Mouse (Mus musculus) limb, embryonic 12.5 days (tissue): ENCODE data around the gene Ccdc78. TPM values are rescaled to one million over a fixed set of nuclear protein-coding genes. Genes with fewer than 3 reads are reported as not detected.

ENCODE experiments used
- ATAC-seq: fragments of 200-750 bp; cut with Nextera tagmentation; 2 replicates; pipeline ENCODE4 v1.8.0; 2017; ENCODE audit warnings: low read depth, moderate TSS enrichment; ENCODE audit not compliant: insufficient number of reproducible peaks, insufficient read depth, low FRiP score, low TSS enrichment
- H3K27ac ChIP-seq: fragments of 300-500 bp; sonication (generic); 2 replicates; pipeline ENCODE4 v1.5.1; 2016; ENCODE audit warnings: mild to moderate bottlenecking, moderate library complexity
- H3K27me3 ChIP-seq: fragments of 300-500 bp; sonication (generic); 2 replicates; pipeline ENCODE4 v1.6.1; 2016; ENCODE audit warnings: mild to moderate bottlenecking, moderate library complexity
- H3K36me3 ChIP-seq: fragments of 300-500 bp; sonication (generic); 2 replicates; pipeline ENCODE4 v1.6.1; 2016; ENCODE audit warnings: mild to moderate bottlenecking, moderate library complexity
- H3K4me1 ChIP-seq: fragments of 300-500 bp; sonication (generic); replicated peaks from 2 replicates; pipeline ENCODE4 v1.6.1; 2016
- H3K4me2 ChIP-seq: fragments of 300-500 bp; sonication (generic); 2 replicates; pipeline ENCODE4 v1.6.1; 2016; ENCODE audit warnings: mild to moderate bottlenecking, moderate library complexity
- H3K4me3 ChIP-seq: fragments of 300-500 bp; sonication (generic); replicated peaks from 2 replicates; pipeline ENCODE4 v1.5.1; 2016; ENCODE audit warnings: mild to moderate bottlenecking
- H3K9ac ChIP-seq: fragments of 300-500 bp; sonication (generic); replicated peaks from 2 replicates; pipeline ENCODE4 v1.6.1; 2016; ENCODE audit warnings: mild to moderate bottlenecking, moderate library complexity
- H3K9me3 ChIP-seq: fragments of 300-500 bp; sonication (generic); 2 replicates; pipeline ENCODE4 v1.6.1; 2016; ENCODE audit warnings: mild to moderate bottlenecking, moderate library complexity
- whole genome bisulfite sequencing: fragments of 180-500 bp; shearing (Covaris S2); methylation state at CpG from one replicate; pipeline ENCODE4 v1.1.7; 2016; 5-methylcytosine and 5-hydroxymethylcytosine counted together
- polyA plus RNA-seq: library from polyadenylated mRNA; unstranded; fragments of >200 nt; fragmentation: Nextera tagmentation; extraction: Ambion mirVana; gene quantifications from 2 replicates; pipeline ENCODE4 v1.2.1, GENCODE M21; 2016

The Ccdc78 gene
- polyA plus RNA-seq, 1 experiment from 2014 or later = 0.39 TPM

DNA sequence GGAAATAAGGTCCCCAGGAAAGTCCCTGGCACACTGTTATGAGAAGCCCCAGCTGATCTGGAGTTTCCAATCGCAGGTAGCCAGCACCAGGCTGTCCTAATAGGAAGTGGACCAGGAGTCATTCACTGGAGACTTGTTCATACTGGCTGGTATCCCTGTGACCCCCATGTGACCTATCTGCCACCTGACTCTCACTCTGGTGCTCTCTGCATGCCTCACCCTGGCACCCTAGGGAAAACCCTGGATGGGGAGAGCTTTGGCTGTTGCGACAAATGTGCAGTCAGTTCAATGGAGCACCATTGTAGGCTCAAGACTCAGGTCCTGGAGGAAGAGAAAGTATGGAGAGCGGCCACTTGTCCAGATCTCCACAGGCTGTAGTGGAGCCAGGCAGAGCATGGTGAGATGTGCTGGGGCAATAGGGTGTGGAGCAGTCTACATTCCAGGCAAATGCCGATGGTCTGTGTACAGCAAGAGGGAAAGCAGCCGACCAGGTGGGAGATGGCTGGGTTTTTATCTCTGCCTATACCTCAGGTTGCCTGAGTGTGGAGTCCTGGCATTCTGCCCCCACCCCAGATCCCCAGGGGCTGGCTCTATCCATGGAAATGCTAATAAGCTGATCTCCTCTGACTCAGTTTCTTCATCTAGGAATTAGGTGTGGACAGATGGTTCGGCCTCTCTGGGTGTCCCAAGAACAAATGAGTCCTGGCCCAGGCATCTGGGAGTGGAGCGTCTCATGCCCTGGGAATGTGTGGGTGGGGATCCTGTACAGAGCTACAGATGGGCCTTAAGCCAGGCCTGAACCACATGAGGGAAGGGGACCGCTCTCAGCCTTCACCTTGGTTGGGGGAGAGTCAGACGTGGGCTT, 29.8 kb upstream of the Ccdc78 start:
- Histone ChIP-seq H3K9ac (no peak overlapping the region), H3K4me2 (no peak overlapping the region), H3K4me1 (peaks cover 11% of the 10 kb centered on the region), H3K4me3 (no peak overlapping the region), H3K9me3 (no peaks in the 10 kb centered on the region), H3K27ac (no peak overlapping the region), H3K27me3 (no peaks in the 10 kb centered on the region; the same call in 1 of the 2 replicates), H3K36me3 (no peaks in the 10 kb centered on the region)
- no peak for ATAC-seq
- 82% methylated on average over 9 of the region's 9 CpGs for WGBS

- no peaks in the 10 kb centered on the region; the same call in 1 of the 2 replicates for H3K27me3 ChIP-seq
- H3K4me2 ChIP-seq = no peak overlapping the region
- H3K9me3 ChIP-seq = no peaks in the 10 kb centered on the region
- H3K27ac ChIP-seq = no peak overlapping the region
- no peak overlapping the region for H3K4me3 ChIP-seq
- H3K36me3 ChIP-seq = no peaks in the 10 kb centered on the region
- H3K9ac ChIP-seq = no peak overlapping the region
- ATAC-seq = no peak
- 76% methylated on average over 3 of the region's 3 CpGs for WGBS
- H3K4me1 ChIP-seq = peaks cover 10% of the 10 kb centered on the region
Measured at GRCm38 (mm10) chr17:25757691-25758090, 28.7 kb upstream of the Ccdc78 start.

DNA sequence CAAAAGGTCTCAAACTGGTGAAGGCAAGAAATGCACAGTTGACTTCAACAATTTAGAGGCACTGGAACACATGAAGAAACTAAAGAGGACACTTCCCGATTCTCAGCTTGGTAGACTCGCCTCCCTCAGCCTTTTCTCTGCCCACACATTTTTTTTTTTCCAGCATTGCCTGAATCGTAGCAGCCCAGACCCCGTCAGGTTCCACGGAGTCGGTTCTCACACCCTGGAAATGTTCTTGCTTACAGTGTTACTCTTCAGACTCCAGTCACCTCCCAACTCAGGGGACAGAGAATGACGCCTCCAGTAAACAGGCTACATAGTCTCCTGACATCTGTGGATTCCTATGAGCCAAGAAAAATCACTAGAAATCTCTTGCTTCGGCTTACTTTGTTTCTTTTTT, 26.2 kb upstream of the Ccdc78 start:
- WGBS = 74% methylated on average over 8 of the region's 8 CpGs
- Histone ChIP-seq H3K27me3 (no peaks in the 10 kb centered on the region; the same call in 1 of the 2 replicates), H3K4me3 (no peak overlapping the region), H3K36me3 (no peaks in the 10 kb centered on the region), H3K9me3 (no peaks in the 10 kb centered on the region), H3K4me1 (peaks cover 10% of the 10 kb centered on the region), H3K9ac (no peak overlapping the region), H3K27ac (no peak overlapping the region), H3K4me2 (no peak overlapping the region)
- ATAC-seq = no peak

- ATAC-seq = no peak
- no peak overlapping the region for H3K9ac ChIP-seq
Measured at GRCm38 (mm10) chr17:25761561-25761970, 24.8 kb upstream of the Ccdc78 start.

GRCm38 (mm10) chr17:25762591-25762990, 23.8 kb upstream of the Ccdc78 start:
- Histone ChIP-seq H3K36me3 (no peaks in the 10 kb centered on the region), H3K9me3 (no peaks in the 10 kb centered on the region), H3K4me3 (no peak overlapping the region), H3K4me1 (peaks cover 5% of the 10 kb centered on the region; the same call in 1 of the 2 replicates), H3K4me2 (no peak overlapping the region), H3K27ac (no peak overlapping the region), H3K9ac (no peak overlapping the region), H3K27me3 (peaks cover 5% of the 10 kb centered on the region; the same call in 1 of the 2 replicates)
- no peak for ATAC-seq
- WGBS = 32% methylated on average over 3 of the region's 3 CpGs

More at GRCm38 (mm10) chr17:25761561-25761970, 24.8 kb upstream of the Ccdc78 start:
- Histone ChIP-seq H3K9me3 (no peaks in the 10 kb centered on the region), H3K36me3 (no peaks in the 10 kb centered on the region), H3K4me2 (no peak overlapping the region), H3K4me3 (no peak overlapping the region), H3K27ac (no peak overlapping the region), H3K4me1 (peaks cover 5% of the 10 kb centered on the region; the same call in 1 of the 2 replicates), H3K27me3 (no peaks in the 10 kb centered on the region; the same call in 1 of the 2 replicates)
- 70% methylated on average over 4 of the region's 4 CpGs for WGBS

- H3K9me3 ChIP-seq = no peaks in the 10 kb centered on the region
- peaks cover 12% of the 10 kb centered on the region; the same call in 1 of the 2 replicates for H3K27me3 ChIP-seq
- no peak overlapping the region for H3K4me3 ChIP-seq
- 19% methylated on average over 5 of the region's 5 CpGs for WGBS
- no peak overlapping the region for H3K9ac ChIP-seq
- H3K36me3 ChIP-seq = no peaks in the 10 kb centered on the region
- ATAC-seq = no peak
- no peak overlapping the region for H3K27ac ChIP-seq
- H3K4me1 ChIP-seq = peaks cover 5% of the 10 kb centered on the region; the same call in 1 of the 2 replicates
- H3K4me2 ChIP-seq = no peak overlapping the region
Measured at GRCm38 (mm10) chr17:25765886-25766285, 20.5 kb upstream of the Ccdc78 start.

DNA sequence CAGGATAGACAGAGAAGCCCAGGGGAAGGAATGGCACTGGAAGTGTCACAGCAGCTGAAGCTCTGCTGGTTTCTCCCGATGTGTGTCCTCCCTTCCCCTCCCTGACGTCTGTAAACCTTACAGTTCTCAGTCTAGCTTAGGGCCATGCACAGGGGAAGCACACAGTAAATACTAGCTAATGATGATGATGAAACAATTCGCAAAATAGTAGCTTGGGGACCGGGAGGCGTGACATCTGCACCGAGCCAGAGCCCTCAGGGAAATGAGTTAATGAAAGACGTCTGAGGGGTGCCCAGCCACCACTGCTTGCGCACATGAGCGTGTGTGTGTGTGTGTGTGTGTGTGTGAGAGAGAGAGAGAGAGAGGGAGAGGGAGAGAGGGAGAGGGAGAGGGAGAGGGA, 17.0 kb upstream of the Ccdc78 start:
- no peaks in the 10 kb centered on the region for H3K9me3 ChIP-seq
- no peak overlapping the region for H3K4me2 ChIP-seq
- peaks cover 9% of the 10 kb centered on the region for H3K4me1 ChIP-seq
- ATAC-seq = no peak
- H3K27ac ChIP-seq = no peak overlapping the region
- H3K4me3 ChIP-seq = no peak overlapping the region
- H3K9ac ChIP-seq = no peak overlapping the region
- peaks cover 12% of the 10 kb centered on the region; the same call in 1 of the 2 replicates for H3K27me3 ChIP-seq
- no peaks in the 10 kb centered on the region for H3K36me3 ChIP-seq
- 24% methylated on average over 8 of the region's 9 CpGs for WGBS

DNA sequence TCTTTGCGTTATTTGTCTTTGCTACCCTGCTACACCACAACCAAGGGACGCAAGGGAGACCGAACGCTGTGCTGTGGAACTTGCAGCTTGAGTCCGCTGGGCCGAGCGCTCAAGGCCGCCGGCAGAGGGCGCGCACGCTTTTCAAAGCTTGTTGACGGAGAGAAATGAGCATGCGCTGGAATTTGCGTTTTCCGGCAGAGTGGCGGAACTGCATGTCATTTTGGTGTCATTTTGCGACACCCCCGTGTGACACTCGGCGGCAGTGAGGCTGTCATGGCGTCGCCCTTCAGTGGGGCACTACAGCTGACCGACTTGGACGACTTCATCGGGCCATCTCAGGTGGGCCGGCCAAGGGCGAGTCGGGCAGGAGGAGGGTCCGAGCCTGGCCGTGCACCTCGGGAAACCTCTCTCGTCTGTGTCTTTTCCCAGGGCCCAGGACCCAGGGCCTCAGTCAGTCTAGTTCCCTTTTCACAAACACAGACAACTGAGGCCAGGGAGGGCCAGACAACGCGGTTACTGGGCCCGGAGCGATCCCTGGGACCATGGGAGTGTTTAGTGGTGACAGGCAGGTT, 12.7 kb upstream of the Ccdc78 start, which contains the start of gene Narfl:
Gene Narfl (plus strand): TSS at position 228 of the 572 bp plus-strand sequence.
- Histone ChIP-seq H3K4me3 (peak within 1 kb of the TSS; percentile 73), H3K9me3 (no peaks in the 10 kb centered on the region), H3K4me1 (peaks cover 9% of the 10 kb centered on the region), H3K36me3 (peaks cover 14% of the 10 kb centered on the region), H3K27me3 (0 out of 2 replicates have a peak, but pooled peaks cover 6% of the 10 kb centered on the region), H3K9ac (peak within 1 kb of the TSS; percentile 83), H3K4me2 (peak within 1 kb of the TSS; percentile 90), H3K27ac (no peak within 1 kb of the TSS)
- peak; percentile 77 for ATAC-seq
- WGBS = 0% methylated on average over 37 of the region's 37 CpGs

- H3K4me1 ChIP-seq = peaks cover 9% of the 10 kb centered on the region
- peaks cover 24% of the 10 kb centered on the region for H3K36me3 ChIP-seq
- H3K4me2 ChIP-seq = no peak overlapping the region
- H3K9me3 ChIP-seq = no peaks in the 10 kb centered on the region
- no peaks in the 10 kb centered on the region for H3K27me3 ChIP-seq
- ATAC-seq = no peak
- no peak overlapping the region for H3K4me3 ChIP-seq
- WGBS = 86% methylated on average over 10 of the region's 10 CpGs
- no peak overlapping the region for H3K9ac ChIP-seq
- H3K27ac ChIP-seq = no peak overlapping the region
Measured at GRCm38 (mm10) chr17:25775318-25776062, 10.9 kb upstream of the Ccdc78 start.

DNA sequence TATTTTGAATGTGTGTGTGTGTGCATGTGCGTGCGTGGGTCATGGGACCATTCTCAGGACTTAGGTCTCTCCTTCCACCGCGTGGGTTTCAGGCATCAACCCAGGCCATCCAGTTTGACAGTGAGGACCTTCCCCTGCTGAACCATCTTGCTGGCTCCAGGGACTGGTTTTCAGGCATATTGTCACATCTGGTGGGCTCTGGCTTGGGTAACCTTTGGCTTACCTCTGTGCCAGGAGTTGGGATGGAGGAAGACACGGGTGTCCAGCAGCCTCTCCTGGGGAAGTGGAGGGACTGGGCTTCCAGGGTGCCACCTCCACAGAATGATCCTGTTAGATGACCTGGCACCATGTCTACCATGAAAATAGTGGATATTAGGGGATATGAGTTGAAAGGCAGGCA, 8.4 kb upstream of the Ccdc78 start:
- no peak overlapping the region for H3K9ac ChIP-seq
- H3K4me1 ChIP-seq = peaks cover 10% of the 10 kb centered on the region
- ATAC-seq = no peak
- H3K36me3 ChIP-seq = peaks cover 49% of the 10 kb centered on the region
- H3K27ac ChIP-seq = no peak overlapping the region
- no peak overlapping the region for H3K4me2 ChIP-seq
- no peaks in the 10 kb centered on the region for H3K27me3 ChIP-seq
- WGBS = 93% methylated on average over 5 of the region's 5 CpGs
- H3K4me3 ChIP-seq = no peak overlapping the region
- H3K9me3 ChIP-seq = no peaks in the 10 kb centered on the region

- Histone ChIP-seq H3K27me3 (no peaks in the 10 kb centered on the region), H3K4me2 (no peak overlapping the region), H3K9me3 (no peaks in the 10 kb centered on the region), H3K27ac (no peak overlapping the region), H3K4me1 (peaks cover 24% of the 10 kb centered on the region), H3K4me3 (no peak overlapping the region), H3K36me3 (peaks cover 64% of the 10 kb centered on the region), H3K9ac (no peak overlapping the region)
- 70% methylated on average over 6 of the region's 6 CpGs for WGBS
- ATAC-seq = no peak
Measured at GRCm38 (mm10) chr17:25781339-25781738, 5.0 kb upstream of the Ccdc78 start.
